Mouse (Mus musculus): Measurements from ENCODE around the gene Syna. TPM values are rescaled to one million over a fixed set of nuclear protein-coding genes. Genes with fewer than 3 reads are reported as not detected.

The Syna gene
- polyA plus RNA-seq (2015; fragmentation: Nextera tagmentation; extraction: Ambion mirVana): not detected in 2 replicates

DNA sequence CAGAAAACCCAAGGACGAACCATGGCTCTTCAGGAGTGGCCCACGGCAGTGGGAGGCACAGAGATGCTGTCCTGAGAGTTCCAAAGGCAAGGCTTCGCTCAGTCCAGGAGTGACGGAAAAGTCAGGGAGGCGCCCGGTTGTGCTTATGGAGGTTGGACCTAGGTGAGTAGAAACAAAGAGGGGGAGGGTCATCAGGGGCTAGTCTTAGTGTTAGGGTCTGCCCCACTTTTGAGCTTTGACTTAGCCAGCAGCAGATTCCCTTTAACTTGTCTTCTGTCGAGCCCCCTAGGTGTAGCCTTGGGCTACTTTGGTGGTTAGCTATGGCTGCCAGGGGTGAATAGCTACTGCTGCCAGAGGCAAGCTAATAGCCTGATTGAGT lies at the start of gene Syna:
Gene Syna, minus strand, starts transcription at position 101 of the 379 bp plus-strand sequence.

DNA sequence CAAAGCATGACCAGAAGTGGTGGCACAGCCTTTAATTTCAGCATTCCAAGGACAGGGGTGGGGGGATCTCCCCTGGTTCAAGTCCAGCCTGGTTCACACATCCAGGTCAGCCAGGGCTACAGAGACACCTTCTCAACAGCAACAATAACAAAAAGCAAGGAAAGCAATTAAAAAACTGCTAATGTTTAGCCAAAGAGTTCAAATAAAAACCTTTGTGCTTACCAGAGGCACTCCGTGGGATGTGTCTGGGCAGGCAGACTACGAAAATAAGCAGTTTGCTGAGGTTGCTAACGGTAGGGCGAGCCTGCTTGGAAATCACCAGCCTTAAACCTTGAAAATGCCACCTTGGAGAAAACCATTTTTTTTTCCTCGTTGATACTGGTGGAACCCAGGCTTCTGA lies 21.2 kb upstream of the Syna start, which contains the start of gene Rfc2:
Gene Rfc2, plus strand, starts transcription at position 221 of the 400 bp plus-strand sequence.

DNA sequence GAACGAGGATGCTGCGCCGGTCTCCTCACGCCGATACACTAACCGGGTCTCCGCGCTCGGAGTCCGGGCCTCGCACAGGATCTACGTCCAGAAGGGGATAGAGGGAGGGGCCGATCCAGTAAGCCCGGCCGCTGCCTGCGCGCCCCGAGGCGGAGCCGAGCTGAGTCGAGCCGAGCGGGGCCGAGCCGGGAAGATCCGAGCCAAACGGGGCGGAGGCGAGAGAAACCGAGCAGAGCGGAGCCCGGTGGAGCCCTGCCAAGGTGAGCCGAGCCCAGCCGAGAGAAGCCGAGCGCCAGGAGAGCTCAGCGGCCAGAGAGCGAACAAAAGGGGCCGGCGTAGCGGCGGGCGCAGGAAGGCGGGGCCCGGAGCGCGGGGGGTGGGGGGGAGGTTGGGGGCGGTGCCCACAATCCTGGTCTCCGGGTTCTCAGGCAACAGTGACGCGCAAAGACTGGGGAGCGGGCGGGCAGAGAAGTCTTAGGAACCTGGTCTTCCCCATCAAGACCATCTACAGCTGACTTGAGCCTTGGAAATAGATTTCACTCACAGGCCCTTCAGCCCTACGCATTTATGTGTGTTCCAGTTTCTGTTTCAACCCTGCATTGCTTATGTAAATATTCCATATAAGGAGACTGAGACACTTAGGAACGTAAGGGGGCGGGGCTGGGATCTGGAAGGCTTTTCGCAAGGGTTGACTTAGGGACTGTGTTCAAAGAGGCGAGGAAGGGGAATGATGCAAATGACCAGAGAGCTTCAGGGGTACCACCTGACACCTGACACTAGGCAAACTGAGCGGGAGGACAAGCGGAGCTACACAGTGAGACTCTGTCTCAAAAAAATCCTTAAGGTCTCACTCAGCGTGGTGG lies 7.6 kb downstream of the Syna start, which contains the start of gene Clip2:
Gene Clip2, minus strand, starts transcription at position 325 of the 863 bp plus-strand sequence.

Other genes starting within 250 kb of the Syna start
- 41.7 and 48.7 TPM in 2 replicates for gene Gtf2i, start 245.4 kb downstream of the Syna start, polyA plus RNA-seq (2015; fragmentation: Nextera tagmentation; extraction: Ambion mirVana)
- 15.5 and 17.9 TPM in 2 replicates for gene Gtf2ird1, start 103.5 kb downstream of the Syna start, polyA plus RNA-seq (2015; fragmentation: Nextera tagmentation; extraction: Ambion mirVana)
- 0.89 and 1.3 TPM in 2 replicates for gene Clip2, start 7.7 kb downstream of the Syna start, polyA plus RNA-seq (2015; fragmentation: Nextera tagmentation; extraction: Ambion mirVana)
- 201 and 213 TPM in 2 replicates for gene Rfc2, start 21.2 kb upstream of the Syna start, polyA plus RNA-seq (2015; fragmentation: Nextera tagmentation; extraction: Ambion mirVana)
- 9.2 and 17.8 TPM in 2 replicates for gene Lat2, start 54.9 kb upstream of the Syna start, polyA plus RNA-seq (2015; fragmentation: Nextera tagmentation; extraction: Ambion mirVana)
- gene Eif4h, start 79.3 kb upstream of the Syna start, polyA plus RNA-seq (2015; fragmentation: Nextera tagmentation; extraction: Ambion mirVana): 221 and 231 TPM in 2 replicates
- 1.9 and 3.0 TPM in 2 replicates for gene Limk1, start 128.4 kb upstream of the Syna start, polyA plus RNA-seq (2015; fragmentation: Nextera tagmentation; extraction: Ambion mirVana)
- gene Eln, start 187.2 kb upstream of the Syna start, polyA plus RNA-seq (2015; fragmentation: Nextera tagmentation; extraction: Ambion mirVana): 537 and 634 TPM in 2 replicates